ENCODE assay signal across 9 mouse cellular contexts in the genomic region with DNA sequence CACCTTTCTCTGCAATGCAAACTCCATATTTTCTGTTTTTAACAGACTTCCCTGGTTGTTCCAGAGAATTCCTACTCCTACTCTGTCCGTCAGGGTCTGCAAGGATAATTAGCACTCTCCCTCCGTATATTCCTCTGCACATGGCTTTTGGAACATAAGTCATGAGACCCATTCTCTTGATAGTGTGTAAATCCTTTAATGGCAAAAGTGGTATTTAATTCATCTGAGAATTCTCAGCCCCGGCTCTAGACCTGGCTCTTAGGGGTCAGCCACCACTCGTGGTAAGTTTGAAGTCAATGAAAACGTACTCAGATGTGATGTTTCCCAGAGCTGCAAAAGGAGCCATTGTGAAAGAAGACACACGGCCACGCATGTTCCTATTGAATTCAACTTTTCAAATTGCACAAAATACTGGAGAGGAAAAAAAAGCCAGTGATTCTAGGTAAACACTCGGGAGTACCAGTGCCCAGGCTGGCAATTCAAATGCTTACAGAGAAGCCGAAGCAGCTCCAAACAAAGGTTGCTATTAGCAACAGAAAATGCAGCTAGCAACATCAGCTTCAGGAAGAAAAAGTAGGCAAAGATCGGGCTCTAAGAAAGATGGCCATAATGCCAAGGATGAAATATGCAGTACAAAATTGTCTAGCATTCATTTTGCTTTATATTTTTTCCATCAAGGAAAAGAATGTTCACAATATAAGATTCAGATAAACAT.
DNase-seq lines count a peak whose midpoint lies in the region; ATAC-seq lines count a peak whose summit lies in the region.
"Had no signal": no experiment of that assay in that cellular context is flagged by ENCODE, and none has a peak within 500 bp of the region (broad histone marks: within the 10 kb centered on the region; RNA-seq: fewer than 3 reads in every experiment).

No protein-coding gene starts in this region.

- ATAC-seq in forebrain, embryonic 15.5 days (replicated peaks) = peak; percentile 88
- ATAC-seq in midbrain, embryonic 13.5 days = peak; percentile 85

- peak overlapping the region; percentile 42 for H3K4me2 ChIP-seq in forebrain, embryonic 15.5 days (replicated peaks)
- H3K4me2 ChIP-seq in midbrain, embryonic 13.5 days (replicated peaks) = peak overlapping the region; percentile 45

- 56% methylated on average over 10 of the region's 10 CpGs for WGBS in heart, embryonic 10.5 days
- 12% methylated on average over 10 of the region's 10 CpGs for WGBS in forebrain, embryonic 15.5 days
- WGBS in midbrain, embryonic 13.5 days = 16% methylated on average over 10 of the region's 10 CpGs

- H3K4me1 ChIP-seq in heart, embryonic 10.5 days = 0 out of 2 replicates have a peak, but pooled peaks cover 4% of the 10 kb centered on the region
- H3K4me1 ChIP-seq in forebrain, embryonic 15.5 days = peaks cover 14% of the 10 kb centered on the region
- peaks cover 10% of the 10 kb centered on the region for H3K4me1 ChIP-seq in midbrain, embryonic 13.5 days (replicated peaks)

- no peaks in the 10 kb centered on the region for H3K9me3 ChIP-seq in heart, embryonic 10.5 days
- H3K9me3 ChIP-seq in forebrain, embryonic 15.5 days = no peaks in the 10 kb centered on the region
- H3K9me3 ChIP-seq in midbrain, embryonic 13.5 days = no peaks in the 10 kb centered on the region

- H3K4me3 ChIP-seq in heart, embryonic 10.5 days = no peak overlapping the region
- peak overlapping the region; percentile 24 for H3K4me3 ChIP-seq in forebrain, embryonic 15.5 days
- H3K4me3 ChIP-seq in midbrain, embryonic 13.5 days (replicated peaks) = peak overlapping the region; percentile 19

- no peaks in the 10 kb centered on the region for H3K27me3 ChIP-seq in heart, embryonic 10.5 days (ENCODE audit: insufficient read depth, poor library complexity, severe bottlenecking)
- H3K27me3 ChIP-seq in forebrain, embryonic 15.5 days = no peaks in the 10 kb centered on the region
- no peaks in the 10 kb centered on the region for H3K27me3 ChIP-seq in midbrain, embryonic 13.5 days

- H3K9ac ChIP-seq in forebrain, embryonic 15.5 days (replicated peaks) = peak overlapping the region; percentile 35
- H3K9ac ChIP-seq in midbrain, embryonic 13.5 days (replicated peaks) = 0 out of 2 replicates have a peak overlapping the region, but pooled peaks have one; percentile 1

- peak overlapping the region; percentile 36; the same call in 1 of the 2 replicates for H3K27ac ChIP-seq in heart, embryonic 10.5 days
- peak overlapping the region; percentile 50 for H3K27ac ChIP-seq in forebrain, embryonic 15.5 days (replicated peaks)
- peak overlapping the region; percentile 53; the same call in 1 of the 2 replicates for H3K27ac ChIP-seq in midbrain, embryonic 13.5 days

- H3K36me3 ChIP-seq in heart, embryonic 10.5 days = no peaks in the 10 kb centered on the region
- no peaks in the 10 kb centered on the region for H3K36me3 ChIP-seq in forebrain, embryonic 15.5 days
- H3K36me3 ChIP-seq in midbrain, embryonic 13.5 days = no peaks in the 10 kb centered on the region

- no peak for DNase-seq in heart, embryonic 10.5 days (ENCODE audit: low spot score)
- no peak for DNase-seq in heart, adult 8-10 months (ENCODE audit: low spot score)
- DNase-seq in MN1 (ENCODE audit: low spot score) = peak; percentile 72
- no peak for DNase-seq in B cell, adult 2 months
- no peak for DNase-seq in kidney, postnatal 14 days
- DNase-seq in liver = no peak
- DNase-seq: kidney, adult 9 months had no signal
